ENCODE assay signal across 22 mouse cellular contexts in genomic region chr6:29761282-29761681, GRCm38 (mm10). TPM values are rescaled to one million over a fixed set of nuclear protein-coding genes. Genes with fewer than 3 reads are reported as not detected.
DNase-seq lines count a peak whose midpoint lies in the region; TF ChIP-seq lines count a peak whose summit lies in the region.
"Had no signal": no experiment of that assay in that cellular context is flagged by ENCODE, and none has a peak within 500 bp of the region (broad histone marks: within the 10 kb centered on the region; RNA-seq: fewer than 3 reads in every experiment).

No protein-coding gene starts in this region.

- H3K27ac ChIP-seq in heart, embryonic 10.5 days, result no peak overlapping the region
- no peak overlapping the region for H3K27ac ChIP-seq in kidney, adult 2 months (ENCODE audit: insufficient read depth, low read depth, low read length)
- H3K27ac ChIP-seq: embryonic facial prominence, embryonic 10.5 days; embryonic facial prominence, embryonic 12.5 days; forebrain, embryonic 13.5 days; forebrain, embryonic 15.5 days had no signal

- no peak for TF ChIP-seq CTCF in kidney, adult 2 months (conservative IDR thresholded peaks at IDR 0.05; ENCODE audit: insufficient read depth, insufficient read length, low read depth, low read length)

- H3K4me3 ChIP-seq in heart, embryonic 10.5 days, result no peak overlapping the region
- H3K4me3 ChIP-seq in kidney, adult 2 months (ENCODE audit: insufficient read depth, low read depth, low read length), result no peak overlapping the region
- H3K4me3 ChIP-seq: embryonic facial prominence, embryonic 10.5 days; embryonic facial prominence, embryonic 12.5 days; forebrain, embryonic 13.5 days; forebrain, embryonic 15.5 days had no signal

- peaks cover 46% of the 10 kb centered on the region for H3K36me3 ChIP-seq in heart, embryonic 10.5 days
- no peaks in the 10 kb centered on the region for H3K36me3 ChIP-seq in kidney, adult 2 months (ENCODE audit: control insufficient read depth, insufficient read depth, low read length)
- H3K36me3 ChIP-seq: forebrain, embryonic 15.5 days had no signal

- peak; percentile 74 for DNase-seq in heart, adult 11 months
- DNase-seq in heart, embryonic 10.5 days (ENCODE audit: low spot score), result no peak
- DNase-seq in kidney, adult 2 months, result peak; percentile 56
- DNase-seq in kidney, adult 11 months, result no peak
- DNase-seq in kidney, adult 9 months, result peak; percentile 51
- no peak for DNase-seq in kidney, postnatal 25 days
- DNase-seq: adrenal gland, adult 8-10 months; adrenal gland, postnatal 14 days; adrenal gland, postnatal 36 days; B cell, adult 2 months; cerebellum, adult 11-12 months; cerebellum, adult 2 months; cerebellum, adult 9-10 months; cerebellum, postnatal 10 days; cerebellum, postnatal 25 days had no signal

- H3K27me3 ChIP-seq in heart, embryonic 10.5 days (ENCODE audit: insufficient read depth, poor library complexity, severe bottlenecking), result no peaks in the 10 kb centered on the region
- H3K27me3 ChIP-seq in kidney, adult 2 months (replicated peaks; ENCODE audit: control insufficient read depth, insufficient read depth, low read length), result no peaks in the 10 kb centered on the region
- H3K27me3 ChIP-seq: CH12.LX; embryonic facial prominence, embryonic 12.5 days; forebrain, embryonic 13.5 days; forebrain, embryonic 15.5 days; Patski had no signal

- no peak for TF ChIP-seq POLR2A in kidney, adult 2 months (IDR thresholded peaks at IDR 0.05; ENCODE audit: low read depth, low read length)

- no peaks in the 10 kb centered on the region for H3K9me3 ChIP-seq in heart, embryonic 10.5 days
- H3K9me3 ChIP-seq: embryonic facial prominence, embryonic 10.5 days; embryonic facial prominence, embryonic 12.5 days; forebrain, embryonic 13.5 days; forebrain, embryonic 15.5 days; G1E had no signal

- no peaks in the 10 kb centered on the region for H3K4me1 ChIP-seq in heart, embryonic 10.5 days
- H3K4me1 ChIP-seq in kidney, adult 2 months (ENCODE audit: control insufficient read depth, insufficient read depth, low read length), result peaks cover 9% of the 10 kb centered on the region; the same call in 1 of the 2 replicates
- H3K4me1 ChIP-seq: embryonic facial prominence, embryonic 10.5 days; embryonic facial prominence, embryonic 12.5 days; forebrain, embryonic 13.5 days; forebrain, embryonic 15.5 days had no signal

- WGBS in heart, embryonic 10.5 days, result 81% methylated on average over 4 of the region's 4 CpGs
- WGBS in kidney, adult 2 months, result 70% methylated on average over 4 of the region's 4 CpGs

RNA-seq across cellular contexts. Expression of gene Ahcyl2, which starts 6.5 kb away (rescaled TPM):
- polyA plus RNA-seq in heart, embryonic 10.5 days (2016; fragmentation: Nextera tagmentation; extraction: Ambion mirVana), result 9.7 and 13.5 TPM in 2 replicates
- polyA plus RNA-seq in kidney, adult 2 months (2012; rRNA removed), result 107 and 122 TPM in 2 replicates

RNA-seq across cellular contexts. Expression of gene Smo, which starts 26.0 kb away (rescaled TPM):
- 21.7 and 36.9 TPM in 2 replicates for polyA plus RNA-seq in heart, embryonic 10.5 days (2016; fragmentation: Nextera tagmentation; extraction: Ambion mirVana)
- polyA plus RNA-seq in kidney, adult 2 months (2012; rRNA removed), result 53.4 and 59.5 TPM in 2 replicates

Comparison
In these comparisons a context has a peak if more than half of its experiments do, and no peak if none do; other contexts are left out.
1. DNase-seq: peak in heart, adult 11 months (single experiment), kidney, adult 2 months (single experiment) and kidney, adult 9 months (single experiment); none in heart, embryonic 10.5 days (single experiment), kidney, adult 11 months (single experiment) and kidney, postnatal 25 days (0 of 2).